Mouse (Mus musculus): ENCODE measurements around the gene Phc1. TPM values are rescaled to one million over a fixed set of nuclear protein-coding genes. Genes with fewer than 3 reads are reported as not detected.

The Phc1 gene
- polyA plus RNA-seq, 1 experiment from 2014 or later: 36.1 TPM

- Histone ChIP-seq H3K27me3 (no peaks in the 10 kb centered on the region), H3K4me3 (no peak overlapping the region), H3K9ac (replicated peaks) (no peak overlapping the region), H3K4me2 (replicated peaks) (no peak overlapping the region), H3K36me3 (no peaks in the 10 kb centered on the region), H3K4me1 (no peaks in the 10 kb centered on the region), H3K27ac (replicated peaks) (no peak overlapping the region), H3K9me3 (no peaks in the 10 kb centered on the region)
- WGBS: 87% methylated on average over 3 of the region's 3 CpGs
- ATAC-seq (ENCODE audit: low FRiP score, low read depth): no peak
Measured at GRCm38 (mm10) chr6:122291735-122292134, 48.6 kb downstream of the Phc1 start.

- no peak overlapping the region for H3K27ac ChIP-seq (replicated peaks)
- H3K9me3 ChIP-seq: no peaks in the 10 kb centered on the region
- no peak overlapping the region for H3K4me3 ChIP-seq
- no peak overlapping the region for H3K4me2 ChIP-seq (replicated peaks)
- no peak for ATAC-seq (ENCODE audit: low FRiP score, low read depth)
- no peaks in the 10 kb centered on the region for H3K27me3 ChIP-seq
- H3K4me1 ChIP-seq: no peaks in the 10 kb centered on the region
- H3K36me3 ChIP-seq: no peaks in the 10 kb centered on the region
- WGBS: 81% methylated on average over 2 of the region's 2 CpGs
- H3K9ac ChIP-seq (replicated peaks): no peak overlapping the region
Measured at GRCm38 (mm10) chr6:122291264-122291663, 49.1 kb downstream of the Phc1 start.

GRCm38 (mm10) chr6:122290253-122290652 is 50.1 kb downstream of the Phc1 start:
- H3K36me3 ChIP-seq: no peaks in the 10 kb centered on the region
- no peak overlapping the region for H3K4me3 ChIP-seq
- no peaks in the 10 kb centered on the region for H3K9me3 ChIP-seq
- no peaks in the 10 kb centered on the region for H3K27me3 ChIP-seq
- H3K4me1 ChIP-seq: no peaks in the 10 kb centered on the region
- no peak overlapping the region for H3K4me2 ChIP-seq (replicated peaks)
- no peak overlapping the region for H3K9ac ChIP-seq (replicated peaks)
- WGBS: 56% methylated on average over 3 of the region's 3 CpGs
- H3K27ac ChIP-seq (replicated peaks): no peak overlapping the region
- ATAC-seq (ENCODE audit: low FRiP score, low read depth): no peak

- Histone ChIP-seq H3K4me3 (no peak overlapping the region), H3K9me3 (no peaks in the 10 kb centered on the region), H3K9ac (replicated peaks) (no peak overlapping the region), H3K27ac (replicated peaks) (no peak overlapping the region), H3K4me2 (replicated peaks) (no peak overlapping the region), H3K4me1 (no peaks in the 10 kb centered on the region), H3K36me3 (no peaks in the 10 kb centered on the region), H3K27me3 (no peaks in the 10 kb centered on the region)
- WGBS: 65% methylated on average over 1 of the region's 1 CpGs
- ATAC-seq (ENCODE audit: low FRiP score, low read depth): no peak
Measured at GRCm38 (mm10) chr6:122289313-122289712, 51.0 kb downstream of the Phc1 start.

GRCm38 (mm10) chr6:122288263-122288662 is 52.1 kb downstream of the Phc1 start:
- no peak overlapping the region for H3K9ac ChIP-seq (replicated peaks)
- no peaks in the 10 kb centered on the region for H3K27me3 ChIP-seq
- no peak overlapping the region for H3K4me3 ChIP-seq
- 21% methylated on average over 1 of the region's 1 CpGs for WGBS
- no peak overlapping the region for H3K27ac ChIP-seq (replicated peaks)
- H3K4me2 ChIP-seq (replicated peaks): no peak overlapping the region
- no peak for ATAC-seq (ENCODE audit: low FRiP score, low read depth)
- H3K9me3 ChIP-seq: no peaks in the 10 kb centered on the region
- no peaks in the 10 kb centered on the region for H3K36me3 ChIP-seq
- no peaks in the 10 kb centered on the region for H3K4me1 ChIP-seq

GRCm38 (mm10) chr6:122284823-122285222 is 55.5 kb downstream of the Phc1 start:
- no peaks in the 10 kb centered on the region for H3K36me3 ChIP-seq
- WGBS: 90% methylated on average over 1 of the region's 1 CpGs
- H3K27me3 ChIP-seq: no peaks in the 10 kb centered on the region
- no peak overlapping the region for H3K9ac ChIP-seq (replicated peaks)
- no peaks in the 10 kb centered on the region for H3K4me1 ChIP-seq
- ATAC-seq (ENCODE audit: low FRiP score, low read depth): no peak
- no peak overlapping the region for H3K4me2 ChIP-seq (replicated peaks)
- no peak overlapping the region for H3K4me3 ChIP-seq
- no peaks in the 10 kb centered on the region for H3K9me3 ChIP-seq
- H3K27ac ChIP-seq (replicated peaks): no peak overlapping the region

GRCm38 (mm10) chr6:122284304-122284703 is 56.1 kb downstream of the Phc1 start:
- Histone ChIP-seq H3K36me3 (no peaks in the 10 kb centered on the region), H3K4me2 (replicated peaks) (no peak overlapping the region), H3K27ac (replicated peaks) (no peak overlapping the region), H3K27me3 (no peaks in the 10 kb centered on the region), H3K9ac (replicated peaks) (no peak overlapping the region), H3K4me1 (no peaks in the 10 kb centered on the region), H3K4me3 (no peak overlapping the region), H3K9me3 (no peaks in the 10 kb centered on the region)
- no peak for ATAC-seq (ENCODE audit: low FRiP score, low read depth)
- WGBS: 84% methylated on average over 4 of the region's 4 CpGs

GRCm38 (mm10) chr6:122283429-122283828 is 56.9 kb downstream of the Phc1 start:
- WGBS: 95% methylated on average over 2 of the region's 2 CpGs
- Histone ChIP-seq H3K36me3 (no peaks in the 10 kb centered on the region), H3K27me3 (no peaks in the 10 kb centered on the region), H3K27ac (replicated peaks) (no peak overlapping the region), H3K4me1 (no peaks in the 10 kb centered on the region), H3K4me3 (no peak overlapping the region), H3K9ac (replicated peaks) (no peak overlapping the region), H3K4me2 (replicated peaks) (no peak overlapping the region), H3K9me3 (no peaks in the 10 kb centered on the region)
- no peak for ATAC-seq (ENCODE audit: low FRiP score, low read depth)

- H3K4me1 ChIP-seq: no peaks in the 10 kb centered on the region
- H3K9me3 ChIP-seq: no peaks in the 10 kb centered on the region
- H3K36me3 ChIP-seq: no peaks in the 10 kb centered on the region
- ATAC-seq (ENCODE audit: low FRiP score, low read depth): no peak
- H3K4me2 ChIP-seq (replicated peaks): no peak within 1 kb of the TSS
- no peak within 1 kb of the TSS for H3K4me3 ChIP-seq
- no peak within 1 kb of the TSS for H3K27ac ChIP-seq (replicated peaks)
- H3K27me3 ChIP-seq: no peaks in the 10 kb centered on the region
- 88% methylated on average over 6 of the region's 6 CpGs for WGBS
- no peak within 1 kb of the TSS for H3K9ac ChIP-seq (replicated peaks)
Measured at GRCm38 (mm10) chr6:122282782-122283181, 57.6 kb downstream of the Phc1 start, which contains the start of gene Klrg1. Gene Klrg1, minus strand, starts transcription at chr6:122282882.

- no peak for ATAC-seq (ENCODE audit: low FRiP score, low read depth)
- no peaks in the 10 kb centered on the region for H3K36me3 ChIP-seq
- no peak overlapping the region for H3K27ac ChIP-seq (replicated peaks)
- H3K4me3 ChIP-seq: no peak overlapping the region
- 92% methylated on average over 7 of the region's 7 CpGs for WGBS
- H3K4me1 ChIP-seq: no peaks in the 10 kb centered on the region
- no peak overlapping the region for H3K4me2 ChIP-seq (replicated peaks)
- no peaks in the 10 kb centered on the region for H3K9me3 ChIP-seq
- H3K27me3 ChIP-seq: no peaks in the 10 kb centered on the region
- no peak overlapping the region for H3K9ac ChIP-seq (replicated peaks)
Measured at GRCm38 (mm10) chr6:122276565-122276964, 63.8 kb downstream of the Phc1 start.

GRCm38 (mm10) chr6:122274546-122274945 is 65.8 kb downstream of the Phc1 start:
- no peak overlapping the region for H3K9ac ChIP-seq (replicated peaks)
- no peak overlapping the region for H3K4me3 ChIP-seq
- H3K27me3 ChIP-seq: no peaks in the 10 kb centered on the region
- H3K4me1 ChIP-seq: no peaks in the 10 kb centered on the region
- no peak overlapping the region for H3K27ac ChIP-seq (replicated peaks)
- H3K9me3 ChIP-seq: no peaks in the 10 kb centered on the region
- 68% methylated on average over 5 of the region's 5 CpGs for WGBS
- H3K36me3 ChIP-seq: no peaks in the 10 kb centered on the region
- H3K4me2 ChIP-seq (replicated peaks): no peak overlapping the region
- ATAC-seq (ENCODE audit: low FRiP score, low read depth): no peak

- Histone ChIP-seq H3K27ac (replicated peaks) (no peak overlapping the region), H3K4me3 (no peak overlapping the region), H3K9ac (replicated peaks) (no peak overlapping the region), H3K4me2 (replicated peaks) (no peak overlapping the region), H3K9me3 (no peaks in the 10 kb centered on the region), H3K4me1 (no peaks in the 10 kb centered on the region), H3K36me3 (no peaks in the 10 kb centered on the region), H3K27me3 (no peaks in the 10 kb centered on the region)
- no peak for ATAC-seq (ENCODE audit: low FRiP score, low read depth)
- 87% methylated on average over 11 of the region's 11 CpGs for WGBS
Measured at GRCm38 (mm10) chr6:122270152-122270551, 70.2 kb downstream of the Phc1 start.

- no peak for ATAC-seq (ENCODE audit: low FRiP score, low read depth)
Measured at GRCm38 (mm10) chr6:122269170-122269569, 71.2 kb downstream of the Phc1 start.

More at GRCm38 (mm10) chr6:122269170-122269569, 71.2 kb downstream of the Phc1 start:
- Histone ChIP-seq H3K9me3 (no peaks in the 10 kb centered on the region), H3K4me1 (no peaks in the 10 kb centered on the region), H3K9ac (replicated peaks) (no peak overlapping the region), H3K4me3 (no peak overlapping the region), H3K4me2 (replicated peaks) (no peak overlapping the region), H3K36me3 (no peaks in the 10 kb centered on the region), H3K27ac (replicated peaks) (no peak overlapping the region), H3K27me3 (no peaks in the 10 kb centered on the region)
- whole genome bisulfite sequencing: 90% methylated on average over 4 of the region's 4 CpGs
